Mouse (Mus musculus): ENCODE results near the gene Wdr6.
A peak's percentile ranks its signal among the peaks of the same experiment; 100 is the strongest.
"Not testable (repeated sequence)": the region's sequence is repeated elsewhere in the genome, so short reads cannot be mapped to it uniquely, and the experiment has no call there.

Gene Wdr6

DNA sequence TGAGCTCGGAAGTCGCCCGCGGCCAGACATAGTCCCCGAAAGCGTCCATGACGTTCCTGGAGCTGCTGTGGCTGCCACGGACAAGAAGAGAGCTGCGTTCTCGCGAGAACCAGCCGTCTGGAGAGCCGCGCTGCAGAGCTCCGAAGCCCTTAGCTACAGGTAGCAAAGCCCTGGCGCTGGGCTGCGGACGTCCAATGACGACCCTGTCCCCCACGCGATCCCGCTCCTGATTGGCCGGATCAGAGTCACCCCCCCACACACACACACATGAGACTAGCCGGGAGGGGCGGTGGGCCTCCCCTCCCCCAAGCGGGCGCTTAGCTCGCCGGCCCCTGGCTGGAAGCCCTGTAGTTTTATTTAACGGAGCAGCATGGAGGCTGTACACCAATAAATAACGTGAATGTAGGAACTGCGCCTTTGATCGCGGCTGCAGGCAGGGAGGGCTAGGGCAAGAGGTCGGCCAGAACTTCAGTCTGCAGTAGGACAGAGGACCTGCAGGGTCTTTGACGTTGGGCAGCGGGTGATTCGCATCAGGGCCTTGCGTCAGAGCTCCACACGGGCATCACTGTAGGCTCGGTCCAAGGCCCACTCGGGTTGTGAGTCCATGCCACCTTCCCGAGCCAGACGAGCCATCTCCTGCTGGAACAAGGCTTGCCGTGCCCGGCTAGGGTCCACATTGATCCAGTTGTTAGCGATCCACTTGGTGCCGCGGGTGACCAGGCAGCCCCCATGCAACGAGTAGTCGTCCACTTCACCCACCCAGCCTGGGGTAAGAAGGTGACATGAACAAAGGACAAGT is at the start of gene Wdr6:
Gene Wdr6, minus strand, starts transcription at position 195 of the 799 bp plus-strand sequence.
- DNase-seq: peak; percentile 88

DNA sequence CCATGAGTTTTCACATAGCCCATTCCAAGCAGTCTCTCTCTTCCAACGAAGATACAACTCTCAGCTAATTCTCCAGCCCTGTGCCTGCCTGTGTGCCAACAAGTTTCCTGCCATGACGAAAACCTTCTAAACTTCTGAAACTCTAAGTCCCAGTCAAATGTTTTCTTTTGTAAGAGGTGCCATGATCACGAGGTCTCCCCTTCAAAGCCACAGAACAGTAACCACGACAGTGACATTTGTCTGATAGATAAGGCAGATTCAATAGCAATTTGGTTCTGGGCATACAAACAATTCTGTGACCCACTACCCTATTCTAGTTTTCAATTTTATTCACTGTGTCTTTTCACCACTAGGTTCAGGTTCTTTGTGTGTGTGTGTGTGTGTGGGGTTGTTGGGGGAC is 49.6 kb upstream of the Wdr6 start:
- DNase-seq: no peak

DNA sequence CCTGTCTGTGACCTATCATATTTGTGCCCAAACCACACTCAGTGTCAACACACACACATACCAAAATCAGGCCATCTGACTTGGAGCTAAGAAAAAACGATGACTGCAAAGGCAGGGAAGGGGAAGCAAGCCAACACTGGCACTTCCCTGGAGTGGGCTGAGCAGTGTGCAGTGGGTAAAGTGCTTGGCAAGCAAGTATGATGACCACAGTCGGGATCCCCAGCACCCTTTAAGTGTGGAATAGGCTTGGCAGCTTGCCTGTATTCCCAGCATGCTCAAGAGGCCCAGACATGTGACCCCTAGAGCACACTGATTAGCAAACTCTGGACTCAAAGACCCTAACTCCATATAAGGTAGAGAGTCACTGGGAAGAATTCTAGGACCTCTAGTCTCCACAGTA is 48.0 kb upstream of the Wdr6 start:
- DNase-seq: no peak

DNA sequence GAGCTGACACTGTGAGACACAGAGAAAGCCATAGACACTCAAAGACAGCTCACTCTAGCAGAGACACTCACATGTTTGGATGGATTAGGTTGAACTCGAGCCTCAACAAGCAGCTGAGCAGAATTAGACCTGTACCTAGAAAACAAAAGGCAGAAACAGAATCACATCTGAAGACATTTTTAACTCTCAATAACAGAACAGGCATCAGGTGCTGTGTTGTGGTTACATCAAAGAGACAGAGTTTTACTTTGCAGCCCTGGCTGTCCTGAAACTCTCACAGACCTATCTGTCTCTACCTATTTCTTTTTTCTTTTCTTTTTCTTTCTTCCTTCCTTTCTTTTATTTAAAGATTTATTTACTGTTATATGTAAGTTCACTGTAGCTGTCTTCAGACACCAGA is 38.8 kb upstream of the Wdr6 start:
- no peak for DNase-seq

DNA sequence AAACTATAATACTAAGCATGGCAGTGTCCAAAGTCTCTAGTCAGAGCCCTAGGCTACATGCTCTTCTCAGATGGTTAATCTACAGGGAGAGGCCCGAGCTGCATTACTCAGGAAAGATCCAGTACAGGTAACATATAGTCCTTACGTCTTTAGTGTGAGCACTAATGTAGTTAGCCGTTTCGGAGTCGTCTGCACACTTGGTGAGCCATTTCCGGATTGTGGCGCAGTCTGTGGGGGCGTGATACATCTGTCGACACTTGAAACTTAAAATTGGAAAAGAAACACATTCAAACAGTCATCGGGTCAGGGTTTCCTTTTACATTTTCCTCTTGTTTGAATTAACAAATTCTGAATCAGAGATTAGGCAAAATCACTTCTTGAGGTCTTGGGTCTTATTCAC is 32.9 kb upstream of the Wdr6 start:
- peak; percentile 56 for DNase-seq

DNA sequence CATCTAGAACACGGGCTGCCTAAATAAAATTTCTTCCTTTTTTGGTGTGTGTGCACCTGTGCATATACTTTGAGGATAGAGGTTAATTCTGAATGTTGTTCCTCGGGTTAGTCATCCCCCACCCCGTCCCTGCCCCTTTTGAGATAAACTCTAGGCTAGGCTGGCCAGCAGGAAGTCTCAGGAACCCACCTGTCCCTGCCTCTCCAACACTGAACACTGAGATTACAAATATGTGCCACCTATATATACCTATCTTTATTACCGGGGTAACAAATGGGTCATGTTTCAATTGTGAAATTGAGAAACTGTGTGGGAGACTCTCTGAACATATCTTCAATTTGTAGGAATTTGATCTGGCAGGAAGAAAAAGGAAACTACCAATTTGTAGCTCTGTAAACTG is 30.4 kb upstream of the Wdr6 start:
- no peak for DNase-seq

DNA sequence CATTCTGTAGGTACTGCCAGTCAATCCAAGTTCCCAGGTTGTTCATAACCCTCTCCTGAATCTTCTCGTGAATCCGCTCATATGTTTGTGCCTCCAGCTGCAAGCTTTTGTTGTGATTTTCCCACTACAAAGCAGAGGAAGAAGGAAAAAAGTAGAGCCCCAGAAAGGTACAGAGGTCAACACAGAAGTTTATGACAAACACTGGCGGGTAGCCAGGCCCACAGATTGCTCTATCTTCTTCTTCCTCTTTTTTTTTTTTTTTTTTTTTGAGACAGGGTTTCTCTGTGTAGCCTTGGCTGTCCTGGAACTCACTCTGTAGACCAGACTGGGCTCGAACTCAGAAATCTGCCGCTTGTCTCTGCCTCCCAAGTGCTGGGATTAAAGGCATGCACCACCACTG is 29.4 kb upstream of the Wdr6 start:
- DNase-seq: not testable (repeated sequence)

DNA sequence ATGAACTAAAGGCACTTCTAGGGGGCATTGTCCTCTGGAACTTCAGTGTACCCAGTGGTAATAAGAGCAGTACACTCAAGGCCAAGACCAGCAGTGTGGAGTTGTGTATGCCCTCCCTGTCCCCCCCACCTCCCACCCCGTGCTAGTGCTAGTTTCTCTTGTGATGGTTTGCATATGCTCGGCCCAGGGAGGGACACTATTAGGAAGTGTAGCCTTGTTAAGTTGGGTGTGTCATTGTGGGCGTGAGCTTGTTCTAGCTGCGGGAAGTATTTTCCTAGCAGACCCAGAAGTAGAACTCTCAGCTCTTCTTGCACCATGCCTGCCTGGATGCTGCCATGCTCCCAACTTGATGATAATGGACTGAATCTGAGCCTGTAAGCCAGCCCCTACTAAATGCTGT is 23.4 kb upstream of the Wdr6 start:
- DNase-seq: no peak

DNA sequence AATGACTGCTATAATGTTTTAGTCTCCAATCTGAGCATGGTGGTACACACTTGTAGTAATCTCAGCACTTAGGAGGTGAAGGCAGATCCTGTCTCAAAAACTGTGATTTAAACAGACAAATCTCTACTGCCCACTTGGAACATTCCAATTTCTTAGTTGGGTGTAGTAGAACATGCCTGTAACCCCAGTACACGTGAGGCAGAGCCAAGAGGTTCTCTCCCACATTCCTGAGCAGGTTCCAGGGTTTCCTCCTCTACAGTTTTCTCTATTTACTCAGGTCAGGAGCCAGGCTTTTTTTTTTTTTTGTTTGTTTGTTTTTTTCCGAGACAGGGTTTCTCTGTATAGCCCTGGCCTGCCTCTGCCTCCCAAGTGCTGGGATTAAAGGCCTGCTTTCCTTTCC is 21.5 kb upstream of the Wdr6 start:
- no peak for DNase-seq

DNA sequence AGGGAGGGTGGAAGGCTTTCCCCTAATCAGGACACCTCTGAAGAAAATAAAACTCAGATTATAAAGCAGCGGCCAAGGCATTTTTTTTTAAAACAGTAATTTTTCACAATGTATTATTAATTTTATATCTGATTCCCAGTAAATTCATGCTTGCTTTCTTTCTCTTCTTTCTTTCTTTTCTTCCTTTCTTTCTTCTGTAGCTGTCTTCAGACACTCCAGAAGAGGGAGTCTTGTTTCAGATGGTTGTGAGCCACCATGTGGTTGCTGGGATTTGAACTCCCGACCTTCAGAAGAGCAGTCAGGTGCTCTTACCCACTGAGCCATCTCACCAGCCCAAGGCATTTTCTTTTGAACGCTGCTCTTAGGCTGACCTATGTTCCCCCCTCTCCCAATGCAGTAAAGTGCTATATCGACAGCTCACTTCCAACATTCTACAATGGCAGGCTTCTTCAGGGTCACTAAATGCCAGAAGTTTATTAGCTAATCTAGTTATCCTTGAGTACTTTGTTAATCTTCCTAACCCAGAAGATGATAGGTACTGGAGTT is 20.6 kb upstream of the Wdr6 start:
- DNase-seq: no peak

DNA sequence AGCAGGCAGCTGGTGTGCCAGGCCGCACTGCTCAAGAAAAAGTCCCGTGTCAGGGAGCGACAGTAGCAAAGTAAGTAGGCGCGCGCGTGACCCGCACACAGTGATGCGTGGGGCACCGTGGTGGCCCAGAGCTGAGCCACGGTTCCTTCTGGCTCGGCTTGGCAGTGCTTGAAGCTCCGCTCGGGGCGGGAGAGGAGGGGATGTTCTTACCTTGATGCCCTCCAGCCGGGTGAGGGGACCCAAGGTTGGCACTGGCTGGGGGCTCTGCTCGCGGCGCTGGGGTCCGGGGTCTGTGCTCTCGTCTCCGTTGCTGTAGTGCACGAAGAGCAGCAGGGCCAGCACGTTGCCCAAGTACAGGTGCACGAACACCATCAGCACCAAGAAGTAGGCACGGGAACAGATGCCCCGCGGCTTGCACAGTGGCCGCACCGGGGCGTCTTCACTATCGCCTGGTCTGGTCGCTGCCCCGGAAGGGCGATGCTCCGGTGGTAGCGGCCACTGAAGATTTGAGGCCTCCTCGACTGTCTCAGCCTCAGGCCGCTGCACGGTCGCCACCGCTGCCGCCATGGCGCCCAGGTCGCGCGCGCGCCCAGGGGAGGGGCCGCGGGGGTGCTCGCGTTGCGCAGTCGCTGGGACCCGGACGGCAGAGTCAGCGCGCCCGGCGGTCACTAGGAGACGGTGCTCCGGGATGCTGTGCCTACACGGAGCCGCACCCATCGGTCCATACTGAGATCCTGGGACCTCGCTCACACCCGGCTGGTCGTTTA is 18.6 kb upstream of the Wdr6 start, which contains the start of gene P4htm:
Gene P4htm, minus strand, starts transcription at position 670 of the 767 bp plus-strand sequence.
- peak; percentile 86 for DNase-seq

DNA sequence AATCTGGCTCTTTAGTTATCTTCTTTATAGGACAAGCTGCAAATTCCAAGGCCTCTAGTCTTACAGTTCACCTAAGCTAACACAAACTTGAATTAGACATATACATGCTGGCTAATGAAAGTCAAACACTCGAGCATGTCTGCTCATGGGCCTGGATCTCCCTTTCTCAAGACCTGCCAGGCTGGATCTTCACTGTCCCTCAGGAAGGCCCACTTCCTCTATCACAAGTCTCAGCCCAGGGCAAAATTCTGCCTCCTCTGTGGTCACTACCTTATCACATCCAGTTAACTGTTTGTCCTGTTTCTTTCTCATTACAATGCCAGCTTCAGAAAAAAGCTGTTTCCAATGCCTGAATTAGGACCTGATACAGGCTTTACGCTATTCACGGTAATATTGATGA is 15.8 kb upstream of the Wdr6 start:
- DNase-seq: no peak

DNA sequence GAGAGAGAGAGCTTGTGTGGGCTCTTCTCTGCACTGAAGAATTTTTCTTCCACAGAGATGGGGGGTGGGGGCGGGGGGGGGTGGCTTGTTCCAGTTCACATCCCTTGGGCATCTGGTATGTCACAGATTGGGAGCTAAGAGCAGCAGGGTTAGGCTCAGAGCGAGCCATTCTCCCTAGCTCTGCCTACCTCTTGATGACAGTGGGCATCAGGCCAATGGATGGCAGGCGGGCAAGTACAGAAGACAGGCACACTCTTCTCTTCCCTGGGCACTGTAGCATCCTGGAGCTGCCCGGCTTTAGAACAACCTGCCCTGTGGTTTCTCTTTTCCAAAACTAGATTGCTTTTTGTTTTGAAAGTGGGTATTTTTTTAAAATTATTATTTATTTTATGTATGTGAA is 12.9 kb upstream of the Wdr6 start:
- DNase-seq: no peak

DNA sequence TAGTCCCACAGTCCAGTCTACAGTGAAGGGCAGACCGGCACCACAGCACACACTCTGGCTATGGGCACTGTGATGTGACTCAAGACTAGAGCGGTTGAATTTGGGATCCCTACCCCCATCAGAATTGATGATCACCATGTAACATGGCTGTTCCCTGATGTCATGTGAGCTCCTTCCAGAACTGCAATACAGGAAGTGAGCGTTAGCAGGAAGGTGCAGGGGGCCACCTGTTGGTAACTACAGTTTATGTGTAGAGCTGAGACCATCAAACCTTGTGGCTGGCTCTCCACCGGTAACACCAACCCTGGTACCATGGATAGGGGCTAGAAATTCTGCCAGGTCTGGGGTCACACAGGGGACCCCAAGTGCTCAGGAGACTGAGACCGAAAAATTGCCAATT is 10.7 kb upstream of the Wdr6 start:
- no peak for DNase-seq

DNA sequence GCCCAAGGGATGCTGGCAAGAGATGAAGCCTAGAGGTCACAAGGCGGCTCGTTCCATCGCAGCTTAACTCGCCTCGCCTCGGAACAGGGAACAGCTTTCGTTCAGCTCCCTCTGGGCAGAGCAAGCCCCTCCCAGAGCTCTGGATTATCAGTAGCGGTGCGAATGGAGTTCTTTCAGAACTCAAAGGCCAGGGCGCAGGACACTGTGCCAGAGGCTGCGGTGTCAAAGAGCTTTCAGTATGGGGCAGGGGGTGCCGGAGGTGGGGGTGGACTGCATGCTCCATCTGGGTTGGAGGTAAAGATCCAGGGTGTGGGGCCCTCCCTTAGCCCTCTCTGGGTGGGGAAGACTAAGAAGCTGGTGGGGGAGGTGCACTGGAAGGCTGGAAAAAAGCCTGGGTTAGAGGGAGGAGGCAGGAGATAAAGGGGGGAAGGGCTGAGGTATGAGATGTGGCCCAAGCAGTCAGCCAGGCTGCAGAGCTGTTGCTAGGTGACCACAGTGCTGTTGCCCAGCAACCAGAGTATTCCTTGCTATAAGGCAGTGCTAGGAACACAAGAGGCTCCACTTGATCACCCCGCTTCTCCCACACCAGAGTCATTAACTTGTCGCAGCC is 9.1 kb upstream of the Wdr6 start:
- DNase-seq: peak; percentile 93

DNA sequence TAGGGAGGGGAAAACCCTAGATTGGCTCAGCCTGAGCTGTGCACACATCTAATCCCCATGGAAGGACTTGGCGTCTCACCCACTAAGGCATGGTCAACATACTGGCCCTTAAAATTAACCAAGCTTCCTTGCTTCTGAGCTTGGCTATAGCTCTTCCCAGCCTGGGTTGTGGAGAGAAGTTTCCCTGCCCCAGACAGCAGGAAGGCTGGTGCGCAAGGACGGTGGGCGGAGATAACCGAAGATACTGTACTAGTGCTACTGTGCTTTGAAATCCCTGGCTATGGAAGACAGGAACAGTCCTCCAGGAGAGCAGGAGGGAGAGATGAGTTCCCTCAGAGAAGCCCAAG is 778 bp upstream of the Wdr6 start:
- DNase-seq: no peak

DNA sequence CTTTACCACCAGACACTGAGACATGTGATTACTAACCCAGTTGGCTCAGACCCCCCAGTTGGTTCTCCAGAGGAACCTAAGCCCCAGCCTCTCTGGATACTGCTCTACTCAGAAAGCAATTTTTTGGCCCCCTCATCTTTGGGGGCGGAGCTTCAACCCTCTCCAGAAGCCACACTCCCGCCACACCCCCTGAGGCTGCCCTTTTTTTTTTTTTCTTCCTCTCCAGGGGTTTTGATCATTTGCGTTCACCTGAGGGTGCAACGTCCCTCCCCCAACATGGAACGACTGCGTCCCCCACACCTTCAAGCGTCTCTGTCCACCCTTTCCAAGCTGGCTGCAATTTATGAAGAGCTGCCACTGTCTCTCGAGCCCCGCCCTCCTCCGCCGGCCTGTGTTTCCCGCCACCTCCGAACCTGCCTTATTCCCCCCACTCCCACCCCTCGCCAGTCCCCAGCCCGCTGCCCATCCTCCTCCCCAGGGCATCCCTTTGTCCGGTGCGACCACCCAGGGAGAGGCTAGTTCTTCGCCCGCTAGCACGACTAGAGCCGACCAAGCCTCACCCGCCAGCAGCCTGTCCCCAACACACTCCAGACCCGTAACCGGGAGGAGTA is 500 bp downstream of the Wdr6 start:
- no peak for DNase-seq

DNA sequence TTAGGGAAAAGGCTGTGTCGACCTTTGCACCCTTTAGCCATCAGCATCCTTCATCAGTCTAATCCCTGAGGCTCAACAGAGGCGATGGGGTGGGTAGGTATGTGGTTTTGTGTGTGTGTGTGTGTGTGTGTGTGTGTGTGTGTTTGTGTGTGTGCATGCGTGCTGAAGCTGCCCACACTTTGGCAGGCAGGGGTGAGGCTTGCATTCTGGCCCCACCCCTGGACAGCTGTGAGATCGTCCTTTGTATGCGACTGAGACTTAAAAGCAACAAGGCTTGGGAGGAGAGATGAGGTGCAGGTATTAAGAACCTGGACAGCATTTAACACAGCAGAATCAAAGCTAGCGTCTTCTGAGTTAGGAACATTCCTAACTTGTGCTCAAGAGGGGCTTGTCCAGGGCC is 1.5 kb downstream of the Wdr6 start:
- DNase-seq: no peak

DNA sequence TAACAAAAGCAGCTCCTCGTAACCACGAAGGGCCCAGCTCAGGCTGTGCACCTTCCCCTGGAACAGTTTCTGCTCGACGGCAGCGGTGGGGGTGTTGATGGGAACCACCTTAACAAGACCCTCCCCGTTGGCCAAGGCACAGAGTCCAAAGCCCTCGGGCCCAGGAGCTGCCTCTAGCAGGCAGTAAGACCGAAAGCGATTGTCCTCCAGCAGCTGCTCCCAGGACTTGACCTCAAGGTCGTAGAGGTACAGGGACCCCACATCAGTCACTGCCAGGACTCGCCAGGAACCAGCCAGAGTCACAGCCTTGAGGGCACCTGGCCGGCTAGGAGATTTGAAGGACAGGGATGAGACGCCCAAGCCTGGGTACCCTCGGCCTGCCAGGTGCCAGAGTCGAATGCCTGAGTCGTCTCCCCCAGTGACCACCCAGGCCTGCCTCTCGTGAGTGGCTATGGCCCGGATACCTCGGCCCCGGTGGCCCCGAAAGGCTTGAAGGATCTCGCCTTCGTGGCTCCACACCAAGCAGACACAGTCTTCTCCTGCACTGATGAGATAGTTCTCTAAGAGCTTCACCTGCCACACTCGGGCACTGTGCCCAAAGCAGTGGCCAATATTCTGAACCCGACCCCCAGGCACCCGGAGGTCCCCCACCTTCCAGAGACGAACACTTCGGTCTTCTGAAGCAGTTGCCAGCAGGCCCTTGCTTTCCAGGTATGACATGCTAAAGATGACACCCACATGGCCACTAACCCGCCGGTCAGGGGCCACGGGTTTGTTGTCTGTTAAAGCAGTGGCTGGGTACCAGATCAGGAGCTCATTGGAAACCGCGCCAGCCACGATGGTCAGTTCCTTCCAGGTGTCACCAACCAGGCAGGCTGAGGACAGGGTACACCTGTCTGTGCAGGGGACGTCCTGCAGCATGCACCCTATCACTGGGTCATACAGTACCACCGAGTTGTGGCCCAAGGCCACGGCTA is 2.9 kb downstream of the Wdr6 start:
- DNase-seq: no peak

DNA sequence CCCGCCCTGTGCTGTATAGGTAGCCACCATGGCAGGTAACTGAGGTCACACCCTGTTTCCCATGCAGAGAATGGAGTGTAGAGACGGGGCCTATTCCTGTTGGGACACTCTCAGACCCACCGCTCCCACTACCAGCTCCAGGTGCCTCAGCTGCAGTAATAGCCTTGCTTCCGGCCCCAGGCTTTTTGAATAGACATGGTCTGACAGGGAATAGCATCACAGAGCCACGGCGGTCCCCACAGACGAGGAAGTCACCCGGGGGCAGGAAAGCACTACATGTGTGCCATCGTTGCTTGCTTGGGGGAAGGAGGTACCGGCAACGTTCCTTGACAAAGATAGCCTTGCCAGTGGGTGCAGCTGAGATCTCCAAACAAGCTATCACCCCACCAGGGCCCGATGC is 3.6 kb downstream of the Wdr6 start:
- DNase-seq: no peak

DNA sequence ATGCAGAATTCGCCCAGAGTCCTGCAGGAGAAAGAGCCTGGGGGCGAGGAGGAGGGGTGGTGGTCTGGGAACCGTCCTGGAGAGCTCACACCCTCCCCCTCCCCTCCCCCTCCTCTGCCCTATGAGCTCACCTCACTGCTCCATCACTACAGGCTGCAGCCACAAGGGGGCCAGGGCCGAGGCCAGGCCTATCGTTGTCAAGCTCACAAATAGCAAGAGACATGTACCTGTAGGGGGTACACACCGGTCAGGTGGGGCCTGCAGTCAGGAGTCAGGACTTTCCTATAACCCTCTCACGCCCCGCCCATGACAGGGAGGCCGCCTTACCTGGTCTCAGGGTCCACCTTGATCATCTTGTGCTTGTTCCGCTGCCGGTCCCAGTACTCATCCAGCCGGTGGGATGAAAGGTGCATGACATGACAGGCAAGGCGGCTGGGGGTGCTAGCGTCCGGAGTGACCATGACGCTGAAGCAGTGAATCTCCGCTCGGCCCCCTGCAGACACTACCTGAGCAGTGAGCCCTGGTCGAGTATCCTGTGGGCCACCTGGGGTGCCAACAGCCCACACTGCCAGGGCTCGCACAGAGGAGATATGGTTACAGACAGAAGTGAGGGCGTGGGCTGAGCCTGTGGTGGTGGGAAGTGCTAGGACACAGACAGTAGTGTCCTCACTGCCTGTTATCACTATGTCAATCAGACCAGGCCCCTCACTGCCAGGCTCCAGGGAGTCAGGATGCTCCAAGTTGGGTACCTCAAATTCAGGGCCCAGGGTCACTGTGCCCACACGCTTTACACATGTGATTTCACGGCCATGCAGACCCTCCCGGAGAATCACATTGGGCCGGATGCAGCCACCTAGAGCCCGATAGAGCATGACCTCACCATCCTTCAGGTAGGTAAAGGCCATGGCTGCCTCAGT is 4.5 kb downstream of the Wdr6 start:
- DNase-seq: peak; percentile 51
